Mouse (Mus musculus) cerebellum, adult 2 months (tissue): ENCODE measurements around the gene Asic1. TPM values are rescaled to one million over a fixed set of nuclear protein-coding genes. Genes with fewer than 3 reads are reported as not detected.
"Not testable (repeated sequence)": the region's sequence is repeated elsewhere in the genome, so short reads cannot be mapped to it uniquely, and the experiment has no call there.

Source experiments
- DNase-seq, 2 experiments: peaks; one replicate each; pipeline ENCODE4 v3.0.0; 2021
- H3K27ac ChIP-seq: fragments of 200-500 bp; 2 replicates; pipeline ENCODE4 v1.5.1; 2012; ENCODE audit warnings: low read length, control low read depth, inconsistent platforms; ENCODE audit not compliant: insufficient read depth
- H3K27me3 ChIP-seq: fragments of 200-500 bp; 2 replicates; pipeline ENCODE4 v1.6.1; 2012; ENCODE audit warnings: inconsistent platforms, mild to moderate bottlenecking, low read length, moderate library complexity; ENCODE audit not compliant: control insufficient read depth, insufficient read depth
- H3K4me1 ChIP-seq: fragments of 200-500 bp; 2 replicates; pipeline ENCODE4 v1.6.1; 2011; ENCODE audit warnings: low read length; ENCODE audit not compliant: control insufficient read depth, insufficient read depth
- H3K4me3 ChIP-seq: fragments of 200-500 bp; replicated peaks from 2 replicates; pipeline ENCODE3; 2011; ENCODE audit warnings: mild to moderate bottlenecking, low read depth, low read length, control low read depth; ENCODE audit not compliant: insufficient read depth
- CTCF ChIP-seq: fragments of 200-500 bp; IDR thresholded peaks from 2 replicates; pipeline ENCODE4 v1.5.1; 2011; ENCODE audit warnings: low read depth, mild to moderate bottlenecking, control low read depth, low read length, moderate library complexity, borderline replicate concordance; ENCODE audit not compliant: insufficient read depth
- POLR2A ChIP-seq: fragments of 200-500 bp; IDR thresholded peaks from 2 replicates; pipeline ENCODE4 v1.6.1; 2011; ENCODE audit warnings: low read length, control low read depth, borderline replicate concordance; ENCODE audit not compliant: insufficient read depth
- WGBS: fragments of 180-500 bp; shearing (Covaris S2); methylation state at CpG from one replicate; pipeline ENCODE4 v1.1.7; 2018; 5-methylcytosine and 5-hydroxymethylcytosine counted together
- polyA plus RNA-seq: library from polyadenylated mRNA; depleted of rRNA; stranded (reverse); fragments of >200 nt; gene quantifications from 2 replicates; pipeline ENCODE4 v1.2.3, GENCODE M21; 2012

Asic1 gene
- polyA plus RNA-seq, 1 experiment, result 102 TPM

DNA sequence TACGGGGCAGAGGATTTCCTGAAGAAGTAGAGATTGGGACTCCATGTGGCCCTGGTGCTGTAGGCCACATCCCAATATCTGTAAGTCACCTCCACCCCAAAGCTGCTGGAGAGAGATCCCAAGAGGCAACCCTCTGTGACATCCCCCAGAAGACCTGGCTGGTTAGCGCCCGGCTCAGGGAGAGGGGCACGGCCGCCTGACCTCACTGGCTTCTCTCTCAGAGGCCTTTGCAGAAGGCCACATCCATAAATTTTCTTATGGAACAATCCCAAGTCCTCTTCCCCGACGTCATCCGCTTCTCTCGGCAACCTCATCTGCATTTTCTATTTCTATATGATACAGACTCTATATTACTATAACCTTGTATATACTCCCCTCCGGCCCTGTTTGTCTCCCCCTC lies 29.5 kb downstream of the Asic1 start:
- Histone ChIP-seq H3K27me3 (no peaks in the 10 kb centered on the region), H3K27ac (no peak overlapping the region), H3K4me1 (peaks cover 18% of the 10 kb centered on the region), H3K4me3 (no peak overlapping the region)
- DNase-seq, result no peak
- TF ChIP-seq POLR2A (no peak), CTCF (no peak)
- 87% methylated on average over 10 of the region's 10 CpGs for WGBS

DNA sequence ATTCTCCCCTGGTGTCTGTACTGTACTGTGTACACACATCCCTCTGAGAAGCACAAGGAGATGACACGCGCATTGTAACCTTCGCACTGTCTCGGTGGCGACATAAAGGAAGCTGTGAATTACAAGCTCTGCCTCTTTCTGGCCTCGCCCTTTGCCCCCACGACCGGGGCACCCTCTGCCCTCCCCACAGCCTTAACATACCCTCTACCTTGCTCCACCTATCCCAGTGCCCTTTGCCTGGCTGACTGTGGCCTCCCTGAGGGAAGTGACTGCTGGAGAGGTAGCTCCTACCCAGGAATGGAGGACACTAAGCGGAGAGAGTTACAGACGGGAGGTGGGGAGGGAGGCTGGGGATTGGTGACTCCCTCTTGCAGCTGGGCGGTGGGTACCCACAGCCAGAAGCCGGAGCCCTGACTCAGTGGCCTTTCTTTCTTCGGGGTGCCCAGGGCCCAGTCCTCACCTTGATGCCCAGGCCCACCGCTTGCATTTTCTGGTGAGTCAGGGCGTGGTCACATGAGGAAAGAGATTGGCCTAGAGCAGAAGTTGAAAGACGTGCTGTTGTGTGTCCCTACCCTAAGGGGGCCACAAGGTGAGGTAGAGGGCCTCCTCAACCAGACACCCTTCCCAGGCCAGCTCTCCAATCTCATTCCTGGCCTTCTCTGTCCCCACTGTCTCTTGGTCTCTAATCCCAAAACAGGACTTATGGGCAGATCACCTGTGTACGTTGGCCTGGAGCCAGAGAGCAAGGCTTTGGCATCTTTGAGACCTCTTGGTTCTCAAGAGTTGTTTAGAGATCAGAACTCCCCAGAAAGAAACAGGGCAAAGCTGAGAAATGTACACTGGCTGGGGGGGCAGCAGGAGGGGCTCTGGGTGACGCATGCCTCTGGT lies 30.3 kb downstream of the Asic1 start:
- WGBS, result 87% methylated on average over 18 of the region's 18 CpGs
- TF ChIP-seq POLR2A, result no peak
- no peak for TF ChIP-seq CTCF
- peaks cover 18% of the 10 kb centered on the region for H3K4me1 ChIP-seq
- no peaks in the 10 kb centered on the region for H3K27me3 ChIP-seq
- no peak overlapping the region for H3K4me3 ChIP-seq
- no peak overlapping the region for H3K27ac ChIP-seq
- peak in 1 of 2 experiments; percentile 36 for DNase-seq

GRCm38 (mm10) chr15:99701640-99701998 lies 31.5 kb downstream of the Asic1 start:
- Histone ChIP-seq H3K27ac (0 out of 2 replicates have a peak overlapping the region, but pooled peaks have one; percentile 2), H3K4me1 (peaks cover 18% of the 10 kb centered on the region), H3K4me3 (peak overlapping the region; percentile 94)
- 41% methylated on average over 16 of the region's 16 CpGs for WGBS
- not testable (repeated sequence) for H3K27me3 ChIP-seq, DNase-seq

- peak; percentile 47; the same call in 1 of the 2 replicates for TF ChIP-seq POLR2A
- TF ChIP-seq CTCF, result peak; percentile 78
- 1% methylated on average over 69 of the region's 71 CpGs for WGBS
- H3K4me1 ChIP-seq, result peaks cover 18% of the 10 kb centered on the region
- no peaks in the 10 kb centered on the region for H3K27me3 ChIP-seq
- peak; percentile 94 to 97 for DNase-seq
- H3K4me3 ChIP-seq, result peak within 1 kb of the TSS; percentile 94
- peak within 1 kb of the TSS; percentile 76; the same call in 1 of the 2 replicates for H3K27ac ChIP-seq
Observed at GRCm38 (mm10) chr15:99701999-99702900, 32.1 kb downstream of the Asic1 start, which contains the start of gene Smarcd1. Gene Smarcd1, plus strand, starts transcription at chr15:99702129.

GRCm38 (mm10) chr15:99703104-99703503 lies 32.9 kb downstream of the Asic1 start:
- DNase-seq, result peak in 1 of 2 experiments; percentile 36
- no peaks in the 10 kb centered on the region for H3K27me3 ChIP-seq
- TF ChIP-seq CTCF (no peak), POLR2A (no peak)
- 39% methylated on average over 9 of the region's 9 CpGs for WGBS
- no peak overlapping the region for H3K27ac ChIP-seq
- peak overlapping the region; percentile 11 for H3K4me3 ChIP-seq
- H3K4me1 ChIP-seq, result peaks cover 18% of the 10 kb centered on the region

- TF ChIP-seq CTCF, result no peak
- no peak for TF ChIP-seq POLR2A
- Histone ChIP-seq H3K4me3 (no peak overlapping the region), H3K27ac (no peak overlapping the region; the same call in 1 of the 2 replicates), H3K27me3 (no peaks in the 10 kb centered on the region), H3K4me1 (peaks cover 15% of the 10 kb centered on the region)
- 43% methylated on average over 5 of the region's 5 CpGs for WGBS
- DNase-seq, result no peak
Observed at GRCm38 (mm10) chr15:99703676-99704040, 33.5 kb downstream of the Asic1 start.

DNA sequence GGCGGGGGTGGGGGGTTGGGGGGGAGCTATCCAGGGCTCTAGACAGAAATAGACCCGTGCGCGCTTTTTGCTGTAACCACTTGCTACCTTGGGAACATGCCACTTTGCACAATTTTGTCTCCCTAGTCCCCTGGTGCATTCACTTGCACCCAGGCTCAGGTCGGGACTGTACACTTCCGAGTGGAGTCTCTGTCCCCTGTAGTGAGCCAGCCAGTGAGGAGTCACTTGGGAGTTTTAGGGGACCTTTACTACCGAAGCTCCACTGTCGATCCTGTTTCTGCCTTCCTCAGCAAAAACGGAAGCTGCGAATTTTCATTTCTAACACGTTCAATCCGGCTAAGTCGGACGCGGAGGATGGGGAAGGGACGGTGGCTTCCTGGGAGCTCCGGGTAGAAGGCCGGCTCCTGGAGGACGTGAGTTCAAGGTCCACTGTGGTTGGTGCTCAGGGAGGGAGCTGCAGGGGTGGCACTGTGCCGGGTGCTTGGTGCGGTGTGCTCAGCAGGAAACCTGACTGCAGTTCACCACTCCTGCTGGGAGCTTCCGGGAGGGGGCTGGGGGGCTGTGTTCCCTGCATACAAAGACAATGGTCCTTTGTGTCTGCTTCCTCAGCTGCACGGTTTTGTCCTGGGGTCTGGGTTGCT lies 34.0 kb downstream of the Asic1 start:
- DNase-seq, result peak in 1 of 2 experiments; percentile 42
- Histone ChIP-seq H3K27ac (peak overlapping the region; percentile 72), H3K27me3 (no peaks in the 10 kb centered on the region), H3K4me3 (peak overlapping the region; percentile 14), H3K4me1 (peaks cover 12% of the 10 kb centered on the region)
- TF ChIP-seq CTCF (no peak), POLR2A (no peak)
- 12% methylated on average over 23 of the region's 23 CpGs for WGBS
